Mouse (Mus musculus): Measurements from ENCODE around the gene Jam3. TPM values are rescaled to one million over a fixed set of nuclear protein-coding genes. Genes with fewer than 3 reads are reported as not detected.

The Jam3 gene
- polyA plus RNA-seq, 1 experiment from 2014 or later: 78.3 TPM

DNA sequence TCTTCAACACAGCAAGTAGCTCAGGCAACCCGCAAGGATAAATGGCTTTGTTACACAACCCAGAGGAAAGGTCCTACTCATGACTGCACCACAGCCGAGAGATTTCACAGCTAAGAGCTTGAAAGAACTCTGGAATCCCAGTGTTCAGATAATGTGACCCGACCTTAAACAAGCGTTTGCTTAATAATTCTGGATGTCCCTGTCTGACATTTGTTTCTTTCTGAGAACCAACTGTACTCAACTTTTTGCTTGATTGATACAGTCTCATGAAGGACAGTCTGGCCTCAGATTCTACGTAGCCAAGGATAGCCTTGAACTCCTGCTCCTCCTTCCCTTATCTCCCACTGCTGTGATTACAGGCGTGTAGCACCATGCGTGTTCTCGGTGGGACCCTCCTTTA, 18.6 kb downstream of the Jam3 start:
- Histone ChIP-seq H3K4me3 (ENCODE audit: low read length) (no peak overlapping the region), H3K4me2 (replicated peaks; ENCODE audit: low read depth, low read length) (no peak overlapping the region), H3K27ac (ENCODE audit: low read depth, low read length) (no peak overlapping the region), H3K9ac (ENCODE audit: low read depth, low read length) (no peak overlapping the region), H3K9me3 (ENCODE audit: control insufficient read depth, low read length) (no peaks in the 10 kb centered on the region), H3K4me1 (ENCODE audit: control insufficient read depth, insufficient read depth, low read length) (peaks cover 3% of the 10 kb centered on the region; the same call in 1 of the 2 replicates), H3K36me3 (ENCODE audit: control insufficient read depth, insufficient read depth, low read length) (peaks cover 4% of the 10 kb centered on the region; the same call in 1 of the 2 replicates), H3K27me3 (ENCODE audit: control insufficient read depth, insufficient read depth, low read length) (no peaks in the 10 kb centered on the region)
- WGBS: 83% methylated on average over 8 of the region's 8 CpGs
- no peak for ATAC-seq (ENCODE audit: low FRiP score, low TSS enrichment)

DNA sequence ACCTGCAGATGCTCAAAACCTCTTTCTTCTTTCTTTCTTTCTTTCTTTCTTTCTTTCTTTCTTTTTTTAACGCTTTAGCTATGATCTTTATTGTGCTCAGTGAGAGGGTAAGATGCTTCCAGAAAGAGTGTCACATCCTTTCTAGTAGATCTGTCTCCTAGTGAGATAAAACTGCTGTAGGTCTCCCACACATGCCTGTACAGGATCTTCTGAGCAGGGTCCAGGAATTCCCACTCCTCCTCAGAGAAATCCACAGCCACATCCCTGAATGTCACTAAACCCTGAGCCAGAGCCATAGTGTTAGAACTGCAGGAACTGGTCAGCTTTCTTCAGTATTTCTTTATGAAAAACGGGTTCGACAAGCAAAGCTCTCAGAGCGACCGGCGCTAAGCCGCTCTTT, 19.8 kb downstream of the Jam3 start:
- Histone ChIP-seq H3K4me1 (ENCODE audit: control insufficient read depth, insufficient read depth, low read length) (peaks cover 3% of the 10 kb centered on the region; the same call in 1 of the 2 replicates), H3K27ac (ENCODE audit: low read depth, low read length) (no peak overlapping the region), H3K4me3 (ENCODE audit: low read length) (no peak overlapping the region), H3K36me3 (ENCODE audit: control insufficient read depth, insufficient read depth, low read length) (no peaks in the 10 kb centered on the region), H3K4me2 (replicated peaks; ENCODE audit: low read depth, low read length) (no peak overlapping the region), H3K9me3 (ENCODE audit: control insufficient read depth, low read length) (no peaks in the 10 kb centered on the region), H3K27me3 (ENCODE audit: control insufficient read depth, insufficient read depth, low read length) (no peaks in the 10 kb centered on the region), H3K9ac (ENCODE audit: low read depth, low read length) (no peak overlapping the region)
- ATAC-seq (ENCODE audit: low FRiP score, low TSS enrichment): no peak
- 93% methylated on average over 7 of the region's 7 CpGs for WGBS

DNA sequence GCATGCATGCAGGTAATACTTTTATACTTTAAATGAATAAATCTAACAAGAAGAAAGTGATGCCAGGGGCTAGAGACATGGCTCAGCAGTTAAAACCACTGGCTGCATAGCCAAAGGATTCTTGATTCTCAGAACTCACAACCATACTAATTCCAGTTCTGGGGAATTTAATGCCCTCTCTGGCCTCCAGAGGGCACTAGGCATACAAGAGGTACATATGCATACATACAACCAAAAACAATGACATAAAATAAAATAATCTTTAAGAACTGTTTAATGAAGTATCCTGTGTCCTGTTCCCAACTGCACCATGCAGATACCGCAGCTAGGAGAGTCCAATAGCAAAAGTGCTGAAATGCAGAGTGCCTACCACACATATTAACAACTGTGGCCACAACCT, 20.8 kb downstream of the Jam3 start:
- Histone ChIP-seq H3K9me3 (ENCODE audit: control insufficient read depth, low read length) (no peaks in the 10 kb centered on the region), H3K27ac (ENCODE audit: low read depth, low read length) (no peak overlapping the region), H3K4me3 (ENCODE audit: low read length) (no peak overlapping the region), H3K36me3 (ENCODE audit: control insufficient read depth, insufficient read depth, low read length) (no peaks in the 10 kb centered on the region), H3K4me2 (replicated peaks; ENCODE audit: low read depth, low read length) (no peak overlapping the region), H3K4me1 (ENCODE audit: control insufficient read depth, insufficient read depth, low read length) (peaks cover 3% of the 10 kb centered on the region; the same call in 1 of the 2 replicates), H3K27me3 (ENCODE audit: control insufficient read depth, insufficient read depth, low read length) (no peaks in the 10 kb centered on the region), H3K9ac (ENCODE audit: low read depth, low read length) (no peak overlapping the region)
- no peak for ATAC-seq (ENCODE audit: low FRiP score, low TSS enrichment)
- 88% methylated on average over 1 of the region's 1 CpGs for WGBS

DNA sequence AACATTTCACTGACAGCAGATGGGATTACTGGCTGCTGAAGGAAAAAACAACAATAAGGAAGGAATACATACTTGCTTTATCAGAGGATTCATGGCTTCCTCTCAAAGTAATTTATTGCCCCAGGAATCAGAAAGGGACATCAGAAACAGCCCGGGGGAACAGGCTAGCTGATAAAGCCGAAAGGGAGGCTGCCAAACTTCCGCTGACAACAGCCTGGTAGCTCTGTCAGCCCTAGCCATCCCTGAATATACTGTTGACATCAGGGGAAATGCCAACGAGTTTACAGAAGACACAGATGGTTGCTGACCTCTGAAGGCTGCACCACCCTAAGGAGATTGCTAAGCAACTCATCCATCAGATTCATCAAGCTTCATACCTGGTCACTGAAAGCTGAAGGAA, 26.6 kb downstream of the Jam3 start:
- 48% methylated on average over 4 of the region's 4 CpGs for WGBS
- Histone ChIP-seq H3K4me3 (ENCODE audit: low read length) (no peak overlapping the region), H3K36me3 (ENCODE audit: control insufficient read depth, insufficient read depth, low read length) (no peaks in the 10 kb centered on the region), H3K9me3 (ENCODE audit: control insufficient read depth, low read length) (no peaks in the 10 kb centered on the region), H3K4me1 (ENCODE audit: control insufficient read depth, insufficient read depth, low read length) (peaks cover 3% of the 10 kb centered on the region; the same call in 1 of the 2 replicates), H3K9ac (ENCODE audit: low read depth, low read length) (no peak overlapping the region), H3K27me3 (ENCODE audit: control insufficient read depth, insufficient read depth, low read length) (no peaks in the 10 kb centered on the region), H3K4me2 (replicated peaks; ENCODE audit: low read depth, low read length) (no peak overlapping the region), H3K27ac (ENCODE audit: low read depth, low read length) (no peak overlapping the region)
- no peak for ATAC-seq (ENCODE audit: low FRiP score, low TSS enrichment)

DNA sequence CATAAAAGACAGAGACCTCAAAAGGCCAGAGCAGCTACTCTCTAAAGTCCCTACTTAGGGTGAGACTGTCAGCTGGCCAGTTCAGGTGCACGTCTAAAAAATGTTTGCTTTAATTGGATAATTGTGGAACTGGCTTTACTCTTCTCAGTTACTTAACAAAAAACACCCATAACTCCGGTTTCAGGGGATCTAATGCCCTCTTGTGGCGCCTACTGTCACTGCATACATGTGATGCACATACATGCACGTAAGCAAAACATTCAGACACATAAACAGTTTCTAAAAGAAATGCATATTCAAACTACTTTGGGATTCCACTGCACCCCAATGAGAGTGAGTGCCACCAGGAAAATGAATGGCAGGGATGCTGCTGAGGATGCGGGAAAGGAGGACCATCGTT, 28.7 kb downstream of the Jam3 start:
- Histone ChIP-seq H3K9me3 (ENCODE audit: control insufficient read depth, low read length) (no peaks in the 10 kb centered on the region), H3K27me3 (ENCODE audit: control insufficient read depth, insufficient read depth, low read length) (no peaks in the 10 kb centered on the region), H3K9ac (ENCODE audit: low read depth, low read length) (no peak overlapping the region), H3K36me3 (ENCODE audit: control insufficient read depth, insufficient read depth, low read length) (no peaks in the 10 kb centered on the region), H3K27ac (ENCODE audit: low read depth, low read length) (no peak overlapping the region), H3K4me1 (ENCODE audit: control insufficient read depth, insufficient read depth, low read length) (no peaks in the 10 kb centered on the region), H3K4me3 (ENCODE audit: low read length) (no peak overlapping the region), H3K4me2 (replicated peaks; ENCODE audit: low read depth, low read length) (no peak overlapping the region)
- ATAC-seq (ENCODE audit: low FRiP score, low TSS enrichment): no peak
- WGBS: 87% methylated on average over 6 of the region's 6 CpGs

DNA sequence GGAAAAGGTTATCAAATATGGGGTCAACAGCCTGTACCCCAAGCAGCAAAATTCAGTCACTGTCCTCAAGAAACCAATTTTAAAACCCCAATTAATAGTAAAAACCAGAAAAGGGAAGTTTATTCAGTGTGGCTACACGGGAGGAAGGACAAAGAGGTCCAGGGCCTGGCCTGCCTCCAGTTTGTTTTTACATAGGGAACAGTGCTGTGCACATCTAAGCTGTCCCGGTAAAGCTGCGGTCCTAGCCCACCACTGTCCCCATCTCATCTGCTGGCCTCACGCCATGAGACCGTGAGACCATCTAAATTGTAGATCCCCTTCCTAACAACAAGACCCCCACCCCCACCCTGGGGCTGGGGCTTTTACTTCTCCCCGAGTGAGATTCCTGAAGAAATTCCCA, 29.8 kb downstream of the Jam3 start:
- no peak overlapping the region for H3K9ac ChIP-seq (ENCODE audit: low read depth, low read length)
- H3K4me3 ChIP-seq (ENCODE audit: low read length): no peak overlapping the region
- H3K4me2 ChIP-seq (replicated peaks; ENCODE audit: low read depth, low read length): no peak overlapping the region
- no peaks in the 10 kb centered on the region for H3K9me3 ChIP-seq (ENCODE audit: control insufficient read depth, low read length)
- no peaks in the 10 kb centered on the region for H3K4me1 ChIP-seq (ENCODE audit: control insufficient read depth, insufficient read depth, low read length)
- 59% methylated on average over 6 of the region's 6 CpGs for WGBS
- H3K27ac ChIP-seq (ENCODE audit: low read depth, low read length): no peak overlapping the region
- no peak for ATAC-seq (ENCODE audit: low FRiP score, low TSS enrichment)
- no peaks in the 10 kb centered on the region for H3K27me3 ChIP-seq (ENCODE audit: control insufficient read depth, insufficient read depth, low read length)
- H3K36me3 ChIP-seq (ENCODE audit: control insufficient read depth, insufficient read depth, low read length): no peaks in the 10 kb centered on the region

DNA sequence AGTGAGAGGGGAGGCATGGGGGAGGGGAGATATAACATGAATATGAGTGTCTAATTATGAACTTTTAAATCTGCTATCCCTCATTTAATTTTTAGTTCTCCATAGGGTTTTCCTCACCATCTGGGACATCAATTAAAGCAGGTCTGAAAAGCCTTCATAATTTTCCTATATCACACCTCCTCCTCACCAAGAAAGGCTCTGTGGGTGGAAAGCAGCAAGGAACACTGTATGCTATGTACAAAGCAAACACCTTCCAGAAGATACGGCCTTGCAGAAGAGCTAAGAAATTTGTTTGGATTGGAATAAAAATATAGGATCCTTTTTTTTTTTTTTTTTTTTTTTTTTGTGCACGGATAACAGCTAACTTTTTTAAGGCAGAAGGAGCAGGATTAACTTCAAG, 31.3 kb downstream of the Jam3 start:
- 83% methylated on average over 2 of the region's 2 CpGs for WGBS
- no peak overlapping the region for H3K4me3 ChIP-seq (ENCODE audit: low read length)
- H3K4me2 ChIP-seq (replicated peaks; ENCODE audit: low read depth, low read length): no peak overlapping the region
- no peak for ATAC-seq (ENCODE audit: low FRiP score, low TSS enrichment)
- H3K9ac ChIP-seq (ENCODE audit: low read depth, low read length): no peak overlapping the region
- H3K4me1 ChIP-seq (ENCODE audit: control insufficient read depth, insufficient read depth, low read length): no peaks in the 10 kb centered on the region
- H3K9me3 ChIP-seq (ENCODE audit: control insufficient read depth, low read length): no peaks in the 10 kb centered on the region
- H3K27me3 ChIP-seq (ENCODE audit: control insufficient read depth, insufficient read depth, low read length): no peaks in the 10 kb centered on the region
- H3K36me3 ChIP-seq (ENCODE audit: control insufficient read depth, insufficient read depth, low read length): no peaks in the 10 kb centered on the region
- H3K27ac ChIP-seq (ENCODE audit: low read depth, low read length): no peak overlapping the region

DNA sequence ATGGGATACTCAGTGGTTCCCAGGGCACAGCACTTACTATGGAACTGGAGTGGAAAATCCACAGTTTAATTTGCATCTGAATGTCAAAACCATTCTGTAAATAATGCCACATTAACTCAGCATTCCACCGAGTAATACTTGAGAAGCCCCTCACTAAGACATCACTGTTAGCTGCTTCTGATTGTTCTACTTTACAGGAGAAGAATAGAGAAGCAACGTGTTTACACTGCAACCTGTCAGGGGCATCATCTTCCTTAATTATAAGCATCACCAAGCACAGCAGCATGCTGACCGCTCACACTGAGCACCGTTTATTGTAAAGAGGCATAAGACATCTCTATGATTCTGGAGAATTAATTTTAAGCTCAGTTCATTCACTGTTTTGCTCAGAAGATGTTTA, 32.3 kb downstream of the Jam3 start:
- Histone ChIP-seq H3K9ac (ENCODE audit: low read depth, low read length) (no peak overlapping the region), H3K27me3 (ENCODE audit: control insufficient read depth, insufficient read depth, low read length) (no peaks in the 10 kb centered on the region), H3K9me3 (ENCODE audit: control insufficient read depth, low read length) (no peaks in the 10 kb centered on the region), H3K4me1 (ENCODE audit: control insufficient read depth, insufficient read depth, low read length) (no peaks in the 10 kb centered on the region), H3K27ac (ENCODE audit: low read depth, low read length) (no peak overlapping the region), H3K36me3 (ENCODE audit: control insufficient read depth, insufficient read depth, low read length) (no peaks in the 10 kb centered on the region), H3K4me3 (ENCODE audit: low read length) (no peak overlapping the region), H3K4me2 (replicated peaks; ENCODE audit: low read depth, low read length) (no peak overlapping the region)
- no peak for ATAC-seq (ENCODE audit: low FRiP score, low TSS enrichment)
- 86% methylated on average over 4 of the region's 4 CpGs for WGBS

DNA sequence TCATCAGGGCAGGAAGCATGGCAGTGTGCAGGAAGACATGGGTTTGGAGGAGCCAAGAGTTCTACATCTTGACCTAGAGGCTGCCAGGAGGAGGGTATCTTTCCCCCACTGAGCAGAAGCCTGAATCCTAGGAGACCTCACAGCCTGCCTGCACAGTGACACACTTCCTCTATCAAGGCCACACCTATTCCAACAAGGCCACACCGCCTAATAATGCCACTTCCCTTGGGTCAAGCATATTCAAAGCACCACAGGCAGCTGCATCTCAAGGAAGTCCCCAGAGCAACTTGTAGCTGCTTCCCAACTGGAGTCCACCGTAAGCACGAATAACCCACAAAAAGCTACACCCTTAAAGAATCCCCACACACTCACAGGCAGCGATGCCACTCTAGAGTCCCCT, 33.1 kb downstream of the Jam3 start:
- no peaks in the 10 kb centered on the region for H3K27me3 ChIP-seq (ENCODE audit: control insufficient read depth, insufficient read depth, low read length)
- no peak for ATAC-seq (ENCODE audit: low FRiP score, low TSS enrichment)
- no peak overlapping the region for H3K27ac ChIP-seq (ENCODE audit: low read depth, low read length)
- 93% methylated on average over 4 of the region's 4 CpGs for WGBS
- H3K4me2 ChIP-seq (replicated peaks; ENCODE audit: low read depth, low read length): no peak overlapping the region
- H3K36me3 ChIP-seq (ENCODE audit: control insufficient read depth, insufficient read depth, low read length): no peaks in the 10 kb centered on the region
- no peaks in the 10 kb centered on the region for H3K9me3 ChIP-seq (ENCODE audit: control insufficient read depth, low read length)
- H3K4me3 ChIP-seq (ENCODE audit: low read length): no peak overlapping the region
- no peaks in the 10 kb centered on the region for H3K4me1 ChIP-seq (ENCODE audit: control insufficient read depth, insufficient read depth, low read length)
- H3K9ac ChIP-seq (ENCODE audit: low read depth, low read length): no peak overlapping the region

DNA sequence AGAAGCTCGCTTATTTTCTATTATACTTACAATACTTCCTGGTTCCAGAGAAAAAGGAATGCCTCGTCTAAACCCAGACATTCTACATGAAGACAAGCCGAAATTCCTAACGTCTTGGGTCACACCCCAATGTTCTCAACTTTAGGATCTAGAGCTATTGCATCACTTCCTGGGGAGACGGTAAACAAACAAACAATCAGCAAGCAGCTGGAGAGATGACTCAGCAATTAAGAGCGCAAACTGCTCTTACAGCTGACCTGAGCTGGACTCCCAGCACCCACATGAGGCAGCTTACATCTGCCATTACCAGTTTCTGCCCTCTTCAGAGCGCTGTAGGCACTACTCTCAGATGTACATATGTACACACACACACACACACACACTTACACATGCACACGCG, 34.0 kb downstream of the Jam3 start:
- Histone ChIP-seq H3K4me3 (ENCODE audit: low read length) (no peak overlapping the region), H3K27ac (ENCODE audit: low read depth, low read length) (no peak overlapping the region), H3K9me3 (ENCODE audit: control insufficient read depth, low read length) (no peaks in the 10 kb centered on the region), H3K36me3 (ENCODE audit: control insufficient read depth, insufficient read depth, low read length) (no peaks in the 10 kb centered on the region), H3K27me3 (ENCODE audit: control insufficient read depth, insufficient read depth, low read length) (no peaks in the 10 kb centered on the region), H3K4me2 (replicated peaks; ENCODE audit: low read depth, low read length) (no peak overlapping the region), H3K9ac (ENCODE audit: low read depth, low read length) (no peak overlapping the region), H3K4me1 (ENCODE audit: control insufficient read depth, insufficient read depth, low read length) (no peaks in the 10 kb centered on the region)
- 87% methylated on average over 9 of the region's 9 CpGs for WGBS
- no peak for ATAC-seq (ENCODE audit: low FRiP score, low TSS enrichment)
